Mouse (Mus musculus) lung, postnatal 0 days (tissue): ENCODE results near the gene Gm1527. TPM values are rescaled to one million over a fixed set of nuclear protein-coding genes. Genes with fewer than 3 reads are reported as not detected.

Experiments
- ATAC-seq: fragments of 200-750 bp; cut with Nextera tagmentation; 2 replicates; pipeline ENCODE4 v1.8.0; 2017; ENCODE audit warnings: moderate library complexity
- DNase-seq: peaks from one replicate; pipeline ENCODE4 v3.0.0-alpha.2; 2016; ENCODE audit warnings: low spot score
- H3K27ac ChIP-seq: fragments of 300-500 bp; sonication (generic); 2 replicates; pipeline ENCODE4 v1.5.1; 2014; ENCODE audit warnings: antibody characterized with exemption, mild to moderate bottlenecking, low read length, mixed read lengths
- H3K27me3 ChIP-seq: fragments of 300-500 bp; sonication (generic); replicated peaks from 2 replicates; pipeline ENCODE4 v1.6.1; 2014; ENCODE audit warnings: low read length, mixed read lengths; ENCODE audit not compliant: insufficient read depth
- H3K36me3 ChIP-seq: fragments of 300-500 bp; sonication (generic); 2 replicates; pipeline ENCODE4 v1.6.1; 2014; ENCODE audit warnings: low read length, mixed read lengths; ENCODE audit not compliant: insufficient read depth
- H3K4me1 ChIP-seq: fragments of 300-500 bp; sonication (generic); 2 replicates; pipeline ENCODE4 v1.6.1; 2014; ENCODE audit warnings: antibody characterized with exemption, low read depth, low read length, mixed read lengths; ENCODE audit not compliant: insufficient read depth
- H3K4me2 ChIP-seq: fragments of 300-500 bp; sonication (generic); replicated peaks from 2 replicates; pipeline ENCODE4 v1.6.1; 2014; ENCODE audit warnings: low read depth, mild to moderate bottlenecking, low read length, moderate library complexity, mixed read lengths
- H3K4me3 ChIP-seq: fragments of 300-500 bp; sonication (generic); 2 replicates; pipeline ENCODE4 v1.5.1; 2014; ENCODE audit warnings: low read depth, low read length
- H3K9ac ChIP-seq: fragments of 300-500 bp; sonication (generic); replicated peaks from 2 replicates; pipeline ENCODE4 v1.6.1; 2014; ENCODE audit warnings: low read depth, mild to moderate bottlenecking
- H3K9me3 ChIP-seq: fragments of 300-500 bp; sonication (generic); 2 replicates; pipeline ENCODE4 v1.6.1; 2016; ENCODE audit warnings: low read length, mixed read lengths
- CTCF ChIP-seq: IDR thresholded peaks from 2 replicates; pipeline ENCODE4 v1.5.1; 2016; ENCODE audit warnings: antibody characterized with exemption, mild to moderate bottlenecking
- EP300 ChIP-seq: IDR thresholded peaks from 2 replicates; pipeline ENCODE4 v1.6.1; 2016; ENCODE audit warnings: antibody characterized with exemption, mild to moderate bottlenecking, control low read depth
- WGBS: fragments of 180-500 bp; shearing (Covaris S2); extraction: QIAGEN DNeasy Blood & Tissue Kit; methylation state at CpG from one replicate; pipeline ENCODE4 v1.1.7; 2014; 5-methylcytosine and 5-hydroxymethylcytosine counted together
- polyA plus RNA-seq: library from polyadenylated mRNA; unstranded; fragments of >200 nt; fragmentation: Nextera tagmentation; extraction: Ambion mirVana; gene quantifications from 2 replicates; pipeline ENCODE4 v1.2.1, GENCODE M21; 2015

Gene Gm1527
- polyA plus RNA-seq, 1 experiment from 2014 or later, result not detected

GRCm38 (mm10) chr3:28968851-28969250 is 76.4 kb downstream of the Gm1527 start:
- no peak overlapping the region for H3K4me3 ChIP-seq
- no peaks in the 10 kb centered on the region for H3K9me3 ChIP-seq
- TF ChIP-seq CTCF (peak; percentile 79), EP300 (no peak)
- H3K4me1 ChIP-seq, result no peaks in the 10 kb centered on the region
- no peaks in the 10 kb centered on the region for H3K36me3 ChIP-seq
- no peak overlapping the region for H3K9ac ChIP-seq
- peak; percentile 74 for DNase-seq
- H3K4me2 ChIP-seq, result no peak overlapping the region
- no peak overlapping the region for H3K27ac ChIP-seq
- ATAC-seq, result peak; percentile 37; the same call in 1 of the 2 replicates
- no peaks in the 10 kb centered on the region for H3K27me3 ChIP-seq
- under 1% methylated on average over 4 of the region's 4 CpGs for WGBS

Other genes with a start within 250 kb of the Gm1527 start
- 0.24 and 0.29 TPM in 2 replicates for gene Slc2a2, start 194.7 kb upstream of the Gm1527 start, polyA plus RNA-seq
- gene Eif5a2, start 111.3 kb upstream of the Gm1527 start, polyA plus RNA-seq, result 4.7 and 6.2 TPM in 2 replicates
- 279 and 306 TPM in 2 replicates for gene Rpl22l1, start 87.2 kb upstream of the Gm1527 start, polyA plus RNA-seq
- gene Egfem1, start 189.4 kb downstream of the Gm1527 start, polyA plus RNA-seq, result 19.7 and 23.4 TPM in 2 replicates